Mouse (Mus musculus) MEL (cell line): ENCODE measurements at regions not wholly inside any gene's neighbourhood (a gene's known extent, or its start where the extent isn't known, plus 50 kb on each side); places are given as distances from the start of the nearest gene placed in this dataset.

Experiments
- CHD2 ChIP-seq: IDR thresholded peaks from 2 replicates; pipeline ENCODE4 v1.6.1; 2011; ENCODE audit warnings: low read length, improper control_type of control experiment
- CTCF ChIP-seq, 3 experiments: IDR thresholded peaks in 2 of 3; conservative IDR thresholded peaks in 1 of 3; 2 replicates each; pipeline ENCODE4 v1.5.1; 2011 to 2012; ENCODE audit warnings: low read length in 3 of 3, low read depth in 2 of 3, mild to moderate bottlenecking in 2 of 3, improper control_type of control experiment in 1 of 3, inconsistent platforms in 1 of 3, mixed read lengths in 1 of 3, moderate library complexity in 1 of 3; ENCODE audit not compliant: control insufficient read depth in 1 of 3, insufficient read depth in 1 of 3, poor library complexity in 1 of 3, severe bottlenecking in 1 of 3
- EP300 ChIP-seq, 2 experiments: IDR thresholded peaks; 2 replicates each; pipeline ENCODE4 v1.6.1; 2011; ENCODE audit warnings: improper control_type of control experiment in 2 of 2, low read length in 2 of 2, low read depth in 1 of 2, mild to moderate bottlenecking in 1 of 2
- MAX ChIP-seq: IDR thresholded peaks from 2 replicates; pipeline ENCODE4 v1.6.1; 2011; ENCODE audit warnings: low read length, improper control_type of control experiment
- ZKSCAN1 ChIP-seq: IDR thresholded peaks from 2 replicates; pipeline ENCODE4 v1.6.1; 2012; ENCODE audit warnings: low read depth, mild to moderate bottlenecking, inconsistent platforms, low read length, improper control_type of control experiment, moderate library complexity

DNA sequence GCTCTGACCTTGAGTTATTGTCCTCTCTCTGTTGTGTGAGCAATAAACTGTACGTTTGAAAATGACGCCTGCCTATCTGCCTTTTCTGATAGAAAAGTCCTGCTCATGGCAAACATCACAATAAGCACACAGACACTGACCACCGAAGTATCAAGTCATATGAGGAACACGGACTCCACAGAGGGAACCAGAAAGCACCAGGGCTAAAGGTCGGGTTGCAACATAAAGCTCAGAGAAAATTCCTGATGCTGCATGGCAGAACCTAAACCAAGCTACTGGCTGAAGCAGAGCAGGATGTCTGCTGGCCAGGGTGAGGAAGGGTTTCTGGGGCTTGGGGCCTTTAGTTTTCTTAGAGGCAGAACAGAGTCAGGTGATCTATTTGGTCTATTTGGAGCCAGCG lies 94.5 kb upstream of the Elovl6 start:
- TF ChIP-seq CTCF (IDR thresholded peaks at IDR 0.05 in 2 of 3, conservative IDR thresholded peaks at IDR 0.05 in 1 of 3; ENCODE audit: control insufficient read depth in 1 of 3, insufficient read depth in 1 of 3, low read depth in 2 of 3, low read length in 3 of 3, poor library complexity in 1 of 3, severe bottlenecking in 1 of 3) = no peak
- no peak for TF ChIP-seq EP300 (IDR thresholded peaks at IDR 0.05; ENCODE audit: low read depth in 1 of 2, low read length in 2 of 2)
- no peak for TF ChIP-seq ZKSCAN1
- no peak for TF ChIP-seq CHD2
- TF ChIP-seq MAX = no peak
